In genomic region chr12:25382475-25382874, GRCm38 (mm10) we compare ENCODE assay signal across 19 mouse cellular contexts.
"Had no signal": no experiment of that assay in that cellular context is flagged by ENCODE, and none has a peak within 500 bp of the region (broad histone marks: within the 10 kb centered on the region; RNA-seq: fewer than 3 reads in every experiment).

No protein-coding gene starts in this region.

- H3K4me1 ChIP-seq: liver, embryonic 15.5 days; lung, embryonic 15.5 days; megakaryocyte, embryonic 14.5 days; midbrain, embryonic 15.5 days; neural tube, embryonic 13.5 days; neural tube, embryonic 15.5 days had no signal

- H3K9ac ChIP-seq: liver, embryonic 15.5 days; liver, postnatal 0 days; lung, embryonic 15.5 days; midbrain, embryonic 13.5 days; midbrain, embryonic 15.5 days; neural tube, embryonic 13.5 days; neural tube, embryonic 15.5 days had no signal

- DNase-seq: liver, postnatal 0 days; lung, adult 2 months; lung, postnatal 14 days; lung, postnatal 36 days; right cerebral cortex, postnatal 14 days; thymus, adult 2 months; thymus, postnatal 25 days; thymus, postnatal 4 days had no signal

- H3K27me3 ChIP-seq: liver, embryonic 15.5 days; lung, embryonic 15.5 days; midbrain, embryonic 13.5 days; midbrain, embryonic 15.5 days; neural tube, embryonic 13.5 days; neural tube, embryonic 15.5 days had no signal

- ATAC-seq: liver, postnatal 0 days; lung, postnatal 0 days; midbrain, embryonic 13.5 days; midbrain, embryonic 15.5 days had no signal

- H3K36me3 ChIP-seq: liver, embryonic 15.5 days; lung, embryonic 15.5 days; midbrain, embryonic 13.5 days; midbrain, embryonic 15.5 days; neural tube, embryonic 13.5 days; neural tube, embryonic 15.5 days had no signal

- H3K9me3 ChIP-seq: liver, embryonic 15.5 days; lung, embryonic 15.5 days; megakaryocyte, embryonic 14.5 days; midbrain, embryonic 13.5 days; midbrain, embryonic 15.5 days; neural tube, embryonic 13.5 days; neural tube, embryonic 15.5 days had no signal

- H3K27ac ChIP-seq: liver, embryonic 15.5 days; lung, embryonic 15.5 days; macrophage; midbrain, embryonic 13.5 days; midbrain, embryonic 15.5 days; neural tube, embryonic 13.5 days; neural tube, embryonic 15.5 days had no signal

- H3K4me3 ChIP-seq: liver, embryonic 15.5 days; lung, embryonic 15.5 days; megakaryocyte, embryonic 14.5 days; midbrain, embryonic 13.5 days; midbrain, embryonic 15.5 days; myocyte; neural tube, embryonic 13.5 days; neural tube, embryonic 15.5 days had no signal

- H3K4me2 ChIP-seq: liver, embryonic 15.5 days; lung, embryonic 15.5 days; midbrain, embryonic 11.5 days; midbrain, embryonic 13.5 days; midbrain, embryonic 15.5 days; neural tube, embryonic 13.5 days; neural tube, embryonic 15.5 days had no signal
